Mouse (Mus musculus) limb, embryonic 14.5 days (tissue): ENCODE measurements around the gene Fmo5. TPM values are rescaled to one million over a fixed set of nuclear protein-coding genes. Genes with fewer than 3 reads are reported as not detected.

ENCODE experiments used
- ATAC-seq: fragments of 200-750 bp; cut with Nextera tagmentation; 2 replicates; pipeline ENCODE4 v1.8.0; 2017; ENCODE audit warnings: low read depth, moderate number of reproducible peaks, moderate TSS enrichment; ENCODE audit not compliant: low FRiP score
- DNase-seq: peaks from one replicate; pipeline ENCODE4 v3.0.0-alpha.2; 2015; ENCODE audit warnings: low spot score
- H3K27ac ChIP-seq: fragments of 300-500 bp; sonication (generic); replicated peaks from 2 replicates; pipeline ENCODE4 v1.5.1; 2014; ENCODE audit warnings: low read depth, mild to moderate bottlenecking, low read length, moderate library complexity, mixed read lengths
- H3K27me3 ChIP-seq: fragments of 300-500 bp; sonication (generic); 2 replicates; pipeline ENCODE4 v1.6.1; 2014; ENCODE audit warnings: low read length, mixed read lengths; ENCODE audit not compliant: control insufficient read depth, insufficient read depth
- H3K36me3 ChIP-seq: fragments of 300-500 bp; sonication (generic); 2 replicates; pipeline ENCODE4 v1.6.1; 2014; ENCODE audit warnings: mild to moderate bottlenecking, low read length, moderate library complexity, mixed read lengths; ENCODE audit not compliant: control insufficient read depth, insufficient read depth
- H3K4me1 ChIP-seq: fragments of 300-500 bp; sonication (generic); 2 replicates; pipeline ENCODE4 v1.6.1; 2014; ENCODE audit warnings: antibody characterized with exemption, low read length, mixed read lengths; ENCODE audit not compliant: control insufficient read depth, insufficient read depth
- H3K4me2 ChIP-seq: fragments of 300-500 bp; sonication (generic); replicated peaks from 2 replicates; pipeline ENCODE4 v1.6.1; 2014; ENCODE audit warnings: low read depth, mild to moderate bottlenecking, low read length, moderate library complexity; ENCODE audit not compliant: severe bottlenecking
- H3K4me3 ChIP-seq: fragments of 300-500 bp; sonication (generic); replicated peaks from 2 replicates; pipeline ENCODE4 v1.5.1; 2014; ENCODE audit warnings: low read length
- H3K9ac ChIP-seq: fragments of 300-500 bp; sonication (generic); 2 replicates; pipeline ENCODE4 v1.6.1; 2014; ENCODE audit warnings: mild to moderate bottlenecking, low read depth, low read length, moderate library complexity; ENCODE audit not compliant: severe bottlenecking
- H3K9me3 ChIP-seq: fragments of 300-500 bp; sonication (generic); 2 replicates; pipeline ENCODE4 v1.6.1; 2016; ENCODE audit warnings: low read length; ENCODE audit not compliant: control insufficient read depth
- POLR2A ChIP-seq: fragments of 200-500 bp; IDR thresholded peaks from 2 replicates; pipeline ENCODE4 v1.8.0; 2012; ENCODE audit warnings: inconsistent platforms, mild to moderate bottlenecking, moderate library complexity, borderline replicate concordance; ENCODE audit not compliant: insufficient read depth, insufficient read length; ENCODE audit errors: extremely low read depth
- WGBS: fragments of 180-500 bp; shearing (Covaris S2); extraction: QIAGEN DNeasy Blood & Tissue Kit; methylation state at CpG from one replicate; pipeline ENCODE4 v1.1.7; 2014; 5-methylcytosine and 5-hydroxymethylcytosine counted together
- polyA plus RNA-seq, 2 experiments: library from polyadenylated mRNA; depleted of rRNA in 1 of 2; stranded (reverse) in 1 of 2; unstranded in 1 of 2; fragments of >200 nt; fragmentation: Nextera tagmentation in 1 of 2; extraction: Ambion mirVana in 1 of 2; gene quantifications; 2 replicates each; pipeline versions ENCODE4 v1.2.1 to v1.2.3; 2012 to 2014

Fmo5 gene
- polyA plus RNA-seq, 2 experiments = 2.3 to 2.8 TPM

DNA sequence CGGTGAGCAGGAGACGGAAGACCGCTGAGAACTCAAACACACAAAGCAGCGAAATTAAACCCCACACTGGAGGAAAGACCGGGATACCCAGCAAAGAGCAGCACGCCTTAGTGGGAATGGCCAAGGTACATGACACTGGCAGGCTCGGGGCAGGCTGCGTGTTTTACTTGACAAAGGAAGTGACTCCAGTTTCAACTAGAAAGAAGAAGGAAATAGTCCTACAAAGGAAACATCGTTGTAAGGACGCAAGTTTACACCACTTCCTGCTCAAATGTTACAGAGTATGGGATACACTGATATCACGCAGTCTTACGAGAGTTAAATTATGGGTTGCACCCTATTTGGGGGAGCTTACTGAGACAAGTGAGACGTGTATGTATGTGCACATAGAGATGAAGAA, 34.5 kb upstream of the Fmo5 start:
- Histone ChIP-seq H3K4me3 (no peak overlapping the region), H3K4me2 (no peak overlapping the region), H3K9me3 (no peaks in the 10 kb centered on the region), H3K27me3 (no peaks in the 10 kb centered on the region), H3K9ac (no peak overlapping the region), H3K4me1 (no peaks in the 10 kb centered on the region), H3K36me3 (peaks cover 11% of the 10 kb centered on the region; the same call in 1 of the 2 replicates), H3K27ac (no peak overlapping the region)
- ATAC-seq (no peak), DNase-seq (no peak)
- TF ChIP-seq POLR2A = no peak
- 85% methylated on average over 13 of the region's 13 CpGs for whole genome bisulfite sequencing

DNA sequence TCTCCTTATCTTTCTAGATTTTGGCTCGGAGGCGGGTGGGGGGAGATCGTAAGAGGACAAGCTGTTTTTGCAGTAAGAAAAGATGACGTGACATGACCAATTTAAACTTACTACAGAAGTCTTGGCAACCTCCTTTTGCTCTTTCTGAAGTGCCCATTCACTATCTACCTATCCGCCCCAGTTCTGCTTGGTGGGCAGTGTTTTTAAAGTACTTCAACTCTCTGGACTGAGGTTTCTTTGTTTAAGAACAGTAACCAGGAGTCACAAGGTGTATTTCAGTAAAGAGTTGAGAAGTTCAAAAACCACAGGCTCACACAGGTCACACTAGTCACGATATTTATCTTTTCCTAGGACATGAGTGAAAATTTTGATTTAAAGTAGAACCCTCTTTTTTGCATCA, 33.5 kb upstream of the Fmo5 start:
- Histone ChIP-seq H3K27me3 (no peaks in the 10 kb centered on the region), H3K36me3 (peaks cover 11% of the 10 kb centered on the region; the same call in 1 of the 2 replicates), H3K4me1 (no peaks in the 10 kb centered on the region), H3K9ac (no peak overlapping the region), H3K4me2 (no peak overlapping the region), H3K4me3 (no peak overlapping the region), H3K27ac (no peak overlapping the region), H3K9me3 (no peaks in the 10 kb centered on the region)
- 88% methylated on average over 6 of the region's 6 CpGs for WGBS
- DNase-seq = no peak
- ATAC-seq = no peak
- TF ChIP-seq POLR2A = no peak

GRCm38 (mm10) chr3:97596796-97597195, 31.8 kb upstream of the Fmo5 start:
- 85% methylated on average over 8 of the region's 8 CpGs for WGBS
- no peak for DNase-seq
- no peak for ATAC-seq

DNA sequence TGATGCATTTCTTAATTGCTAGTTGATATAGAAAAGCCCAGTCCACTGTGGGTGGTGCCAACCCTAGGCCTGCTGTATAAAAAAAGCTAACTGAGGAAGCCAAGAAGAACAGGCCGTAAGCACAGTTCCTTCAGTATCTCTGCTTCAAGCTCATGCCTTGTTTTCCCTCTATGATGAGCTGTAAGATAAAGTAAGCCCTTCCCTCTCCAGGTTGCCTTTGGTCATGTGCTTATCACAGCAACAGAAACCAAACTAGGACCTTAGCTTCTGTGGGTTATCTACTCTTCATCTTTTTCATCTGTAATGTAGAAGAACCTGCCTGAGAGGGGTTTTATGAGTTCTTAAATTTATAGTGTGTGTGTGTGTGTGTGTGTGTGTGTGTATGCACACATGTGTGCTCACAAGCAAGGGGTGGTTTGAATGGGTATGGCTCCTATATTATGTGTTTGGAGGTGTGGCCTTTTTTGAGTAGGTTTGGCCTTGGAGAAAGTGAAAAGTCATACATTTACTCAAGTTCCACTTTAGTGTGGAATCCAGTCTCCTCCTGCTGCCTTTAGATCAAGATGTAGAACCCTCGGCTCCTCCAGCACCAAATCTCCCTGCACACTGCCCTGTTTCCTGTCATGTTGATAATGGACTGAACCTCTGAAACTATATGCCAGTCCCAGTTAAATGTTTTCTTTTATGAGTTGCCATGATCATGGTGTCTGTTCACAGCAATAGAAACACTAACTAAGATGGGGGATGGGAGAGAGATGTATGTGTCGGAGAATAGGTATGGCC, 28.4 kb upstream of the Fmo5 start:
- Histone ChIP-seq H3K4me2 (no peak overlapping the region), H3K9me3 (no peaks in the 10 kb centered on the region), H3K27ac (no peak overlapping the region), H3K9ac (no peak overlapping the region), H3K4me3 (no peak overlapping the region), H3K4me1 (no peaks in the 10 kb centered on the region), H3K27me3 (no peaks in the 10 kb centered on the region), H3K36me3 (peaks cover 22% of the 10 kb centered on the region)
- no peak for ATAC-seq
- WGBS = 84% methylated on average over 3 of the region's 3 CpGs
- no peak for TF ChIP-seq POLR2A
- no peak for DNase-seq

More at GRCm38 (mm10) chr3:97596796-97597195, 31.8 kb upstream of the Fmo5 start:
- Histone ChIP-seq H3K27ac (no peak overlapping the region), H3K27me3 (no peaks in the 10 kb centered on the region), H3K36me3 (peaks cover 9% of the 10 kb centered on the region), H3K9ac (no peak overlapping the region), H3K4me2 (no peak overlapping the region), H3K9me3 (no peaks in the 10 kb centered on the region), H3K4me3 (no peak overlapping the region), H3K4me1 (no peaks in the 10 kb centered on the region)
- TF ChIP-seq POLR2A = no peak

GRCm38 (mm10) chr3:97609201-97609844, 19.3 kb upstream of the Fmo5 start:
- H3K4me3 ChIP-seq = peak overlapping the region; percentile 78
- TF ChIP-seq POLR2A = no peak

More at GRCm38 (mm10) chr3:97609201-97609844, 19.3 kb upstream of the Fmo5 start:
- Histone ChIP-seq H3K27ac (peak overlapping the region; percentile 91), H3K4me2 (peak overlapping the region; percentile 60), H3K9ac (peak overlapping the region; percentile 88), H3K9me3 (no peaks in the 10 kb centered on the region), H3K36me3 (no peaks in the 10 kb centered on the region), H3K27me3 (no peaks in the 10 kb centered on the region), H3K4me1 (peaks cover 3% of the 10 kb centered on the region; the same call in 1 of the 2 replicates)
- 4% methylated on average over 20 of the region's 20 CpGs for WGBS
- ATAC-seq = peak; percentile 34
- DNase-seq = peak; percentile 6
